Mouse (Mus musculus) neural tube, embryonic 14.5 days (tissue): ENCODE data around the gene Pex11g. TPM values are rescaled to one million over a fixed set of nuclear protein-coding genes. Genes with fewer than 3 reads are reported as not detected.
A peak's percentile ranks its signal among the peaks of the same experiment; 100 is the strongest.

Source experiments
- ATAC-seq: fragments of 200-750 bp; cut with Nextera tagmentation; 2 replicates; pipeline ENCODE4 v1.8.0; 2017; ENCODE audit warnings: low read depth, mild to moderate bottlenecking, moderate TSS enrichment, moderate library complexity
- H3K27ac ChIP-seq: fragments of 300-500 bp; sonication (generic); 2 replicates; pipeline ENCODE4 v1.5.1; 2014; ENCODE audit warnings: low read depth, mild to moderate bottlenecking, control low read depth, low read length, moderate library complexity, mixed read lengths
- H3K27me3 ChIP-seq: fragments of 300-500 bp; sonication (generic); 2 replicates; pipeline ENCODE4 v1.6.1; 2014; ENCODE audit warnings: low read length; ENCODE audit not compliant: control insufficient read depth, insufficient read depth
- H3K36me3 ChIP-seq: fragments of 300-500 bp; sonication (generic); 2 replicates; pipeline ENCODE4 v1.6.1; 2014; ENCODE audit warnings: low read length, mixed read lengths; ENCODE audit not compliant: control insufficient read depth, insufficient read depth
- H3K4me1 ChIP-seq: fragments of 300-500 bp; sonication (generic); 2 replicates; pipeline ENCODE4 v1.6.1; 2014; ENCODE audit warnings: low read length; ENCODE audit not compliant: control insufficient read depth, insufficient read depth
- H3K4me2 ChIP-seq: fragments of 300-500 bp; sonication (generic); 2 replicates; pipeline ENCODE4 v1.6.1; 2014; ENCODE audit warnings: mild to moderate bottlenecking, low read depth, low read length, control low read depth
- H3K4me3 ChIP-seq: fragments of 300-500 bp; sonication (generic); 2 replicates; pipeline ENCODE4 v1.5.1; 2014; ENCODE audit warnings: low read depth, low read length, control low read depth, mixed read lengths
- H3K9ac ChIP-seq: fragments of 300-500 bp; sonication (generic); replicated peaks from 2 replicates; pipeline ENCODE4 v1.6.1; 2014; ENCODE audit warnings: low read depth, mild to moderate bottlenecking, control low read depth, low read length, mixed read lengths
- H3K9me3 ChIP-seq: fragments of 300-500 bp; sonication (generic); 2 replicates; pipeline ENCODE4 v1.6.1; 2016; ENCODE audit warnings: low read length; ENCODE audit not compliant: control insufficient read depth
- WGBS: fragments of 180-500 bp; shearing (Covaris S2); extraction: QIAGEN DNeasy Blood & Tissue Kit; methylation state at CpG from one replicate; pipeline ENCODE4 v1.1.7; 2014; 5-methylcytosine and 5-hydroxymethylcytosine counted together
- polyA plus RNA-seq: library from polyadenylated mRNA; unstranded; fragments of >200 nt; fragmentation: Nextera tagmentation; extraction: Ambion mirVana; gene quantifications from 2 replicates; pipeline ENCODE4 v1.2.1, GENCODE M21; 2014

Pex11g gene
- polyA plus RNA-seq, 1 experiment from 2014 or later, result 2.6 TPM

- H3K27ac ChIP-seq, result peak within 1 kb of the TSS; percentile 75
- peak within 1 kb of the TSS; percentile 86 for H3K4me2 ChIP-seq
- peak within 1 kb of the TSS; percentile 77 for H3K4me3 ChIP-seq
- peaks cover 8% of the 10 kb centered on the region for H3K4me1 ChIP-seq
- H3K9ac ChIP-seq, result peak within 1 kb of the TSS; percentile 70
- ATAC-seq, result peak; percentile 89
- whole genome bisulfite sequencing, result under 1% methylated on average over 69 of the region's 70 CpGs
- H3K27me3 ChIP-seq, result no peaks in the 10 kb centered on the region
- peaks cover 17% of the 10 kb centered on the region for H3K36me3 ChIP-seq
- H3K9me3 ChIP-seq, result no peaks in the 10 kb centered on the region
These were observed 33.0 kb upstream of the Pex11g start, which contains the start of gene Mcoln1 for GRCm38 (mm10) chr8:3500235-3501090. TSS of gene Mcoln1 (plus strand) at chr8:3500457.

- WGBS, result 6% methylated on average over 8 of the region's 8 CpGs
- H3K4me1 ChIP-seq, result peaks cover 8% of the 10 kb centered on the region
- peak; percentile 25 for ATAC-seq
These were observed 32.3 kb upstream of the Pex11g start for GRCm38 (mm10) chr8:3499751-3500150.

GRCm38 (mm10) chr8:3498583-3498982 lies 31.1 kb upstream of the Pex11g start:
- H3K27ac ChIP-seq, result no peak overlapping the region
- no peaks in the 10 kb centered on the region for H3K27me3 ChIP-seq
- peaks cover 12% of the 10 kb centered on the region for H3K4me1 ChIP-seq
- 89% methylated on average over 3 of the region's 3 CpGs for WGBS
- H3K9ac ChIP-seq, result no peak overlapping the region
- H3K4me3 ChIP-seq, result no peak overlapping the region
- H3K9me3 ChIP-seq, result no peaks in the 10 kb centered on the region
- no peak overlapping the region for H3K4me2 ChIP-seq
- no peak for ATAC-seq
- H3K36me3 ChIP-seq, result peaks cover 15% of the 10 kb centered on the region

More at GRCm38 (mm10) chr8:3499751-3500150, 32.3 kb upstream of the Pex11g start:
- peaks cover 15% of the 10 kb centered on the region for H3K36me3 ChIP-seq
- no peaks in the 10 kb centered on the region for H3K9me3 ChIP-seq
- H3K4me2 ChIP-seq, result peak overlapping the region; percentile 74
- peak overlapping the region; percentile 57 for H3K9ac ChIP-seq
- H3K27me3 ChIP-seq, result no peaks in the 10 kb centered on the region
- H3K27ac ChIP-seq, result peak overlapping the region; percentile 75
- peak overlapping the region; percentile 77 for H3K4me3 ChIP-seq

GRCm38 (mm10) chr8:3496428-3496748 lies 28.9 kb upstream of the Pex11g start:
- 92% methylated on average over 15 of the region's 15 CpGs for WGBS
- Histone ChIP-seq H3K36me3 (peaks cover 15% of the 10 kb centered on the region), H3K9me3 (no peaks in the 10 kb centered on the region), H3K4me3 (no peak overlapping the region), H3K27ac (no peak overlapping the region), H3K4me2 (no peak overlapping the region), H3K9ac (no peak overlapping the region), H3K27me3 (no peaks in the 10 kb centered on the region), H3K4me1 (peaks cover 10% of the 10 kb centered on the region)
- no peak for ATAC-seq

- 98% methylated on average over 44 of the region's 44 CpGs for WGBS
- Histone ChIP-seq H3K27ac (no peak overlapping the region), H3K27me3 (no peaks in the 10 kb centered on the region), H3K9me3 (no peaks in the 10 kb centered on the region), H3K9ac (no peak overlapping the region), H3K4me2 (no peak overlapping the region), H3K4me3 (no peak overlapping the region), H3K4me1 (peaks cover 4% of the 10 kb centered on the region), H3K36me3 (peaks cover 15% of the 10 kb centered on the region)
- no peak for ATAC-seq
These were observed 28.3 kb upstream of the Pex11g start for GRCm38 (mm10) chr8:3495578-3496427.

- H3K36me3 ChIP-seq, result peaks cover 15% of the 10 kb centered on the region
- H3K4me1 ChIP-seq, result peaks cover 3% of the 10 kb centered on the region; the same call in 1 of the 2 replicates
- peak overlapping the region; percentile 97 for H3K9ac ChIP-seq
- H3K27ac ChIP-seq, result peak overlapping the region; percentile 88
- peak; percentile 14 for ATAC-seq
- peak overlapping the region; percentile 93 for H3K4me2 ChIP-seq
- 47% methylated on average over 6 of the region's 6 CpGs for WGBS
- no peaks in the 10 kb centered on the region for H3K27me3 ChIP-seq
- peak overlapping the region; percentile 91 for H3K4me3 ChIP-seq
- H3K9me3 ChIP-seq, result no peaks in the 10 kb centered on the region
These were observed 26.3 kb upstream of the Pex11g start for GRCm38 (mm10) chr8:3493845-3494208.

GRCm38 (mm10) chr8:3492901-3493844 lies 25.7 kb upstream of the Pex11g start, which contains the start of gene Zfp358:
TSS of gene Zfp358 (plus strand) at chr8:3493138.
- H3K36me3 ChIP-seq, result peaks cover 15% of the 10 kb centered on the region
- peak within 1 kb of the TSS; percentile 93 for H3K4me2 ChIP-seq
- H3K9ac ChIP-seq, result peak within 1 kb of the TSS; percentile 97
- peak within 1 kb of the TSS; percentile 91 for H3K4me3 ChIP-seq
- under 1% methylated on average over 57 of the region's 64 CpGs for WGBS
- peak; percentile 90 for ATAC-seq
- H3K9me3 ChIP-seq, result no peaks in the 10 kb centered on the region
- peaks cover 3% of the 10 kb centered on the region; the same call in 1 of the 2 replicates for H3K4me1 ChIP-seq
- H3K27ac ChIP-seq, result peak within 1 kb of the TSS; percentile 88
- no peaks in the 10 kb centered on the region for H3K27me3 ChIP-seq

GRCm38 (mm10) chr8:3485192-3485591 lies 17.7 kb upstream of the Pex11g start:
- H3K36me3 ChIP-seq, result no peaks in the 10 kb centered on the region

More at GRCm38 (mm10) chr8:3485192-3485591, 17.7 kb upstream of the Pex11g start:
- peak; percentile 52; the same call in 1 of the 2 replicates for ATAC-seq
- Histone ChIP-seq H3K4me3 (no peak overlapping the region), H3K27me3 (no peaks in the 10 kb centered on the region), H3K9me3 (no peaks in the 10 kb centered on the region), H3K9ac (no peak overlapping the region), H3K4me1 (no peaks in the 10 kb centered on the region), H3K4me2 (no peak overlapping the region), H3K27ac (no peak overlapping the region)
- 34% methylated on average over 5 of the region's 5 CpGs for WGBS
